Mouse (Mus musculus) heart, adult 2 months (tissue): ENCODE results near the gene Furin. TPM values are rescaled to one million over a fixed set of nuclear protein-coding genes. Genes with fewer than 3 reads are reported as not detected.

ENCODE experiments used
- DNase-seq, 2 experiments: peaks; one replicate each; pipeline ENCODE4 v3.0.0; 2021
- H3K27ac ChIP-seq: fragments of 200-600 bp; 2 replicates; pipeline ENCODE4 v1.8.1; 2022
- H3K27me3 ChIP-seq: fragments of 200-500 bp; 2 replicates; pipeline ENCODE4 v1.6.1; 2012; ENCODE audit warnings: mild to moderate bottlenecking, low read length, inconsistent platforms, mixed read lengths; ENCODE audit not compliant: control insufficient read depth, insufficient read depth
- H3K36me3 ChIP-seq: fragments of 200-500 bp; 2 replicates; pipeline ENCODE4 v1.6.1; 2012; ENCODE audit warnings: low read length, inconsistent platforms; ENCODE audit not compliant: control insufficient read depth, insufficient read depth
- H3K4me1 ChIP-seq: fragments of 200-500 bp; 2 replicates; pipeline ENCODE4 v1.6.1; 2011; ENCODE audit warnings: low read length; ENCODE audit not compliant: control insufficient read depth, insufficient read depth
- H3K4me3 ChIP-seq: fragments of 200-600 bp; 2 replicates; pipeline ENCODE4 v1.8.1; 2022
- H3K79me2 ChIP-seq: fragments of 200-500 bp; replicated peaks from 2 replicates; pipeline ENCODE4 v1.6.1; 2012; ENCODE audit warnings: mild to moderate bottlenecking, inconsistent platforms, low read length, moderate library complexity, mixed read lengths; ENCODE audit not compliant: control insufficient read depth, insufficient read depth
- H3K9ac ChIP-seq: fragments of 200-500 bp; 2 replicates; pipeline ENCODE4 v1.6.1; 2012; ENCODE audit warnings: low read depth, mild to moderate bottlenecking, control low read depth, inconsistent platforms, low read length, mixed read lengths
- CTCF ChIP-seq: fragments of 200-600 bp; IDR thresholded peaks from 2 replicates; pipeline ENCODE4 v1.8.1; 2022; ENCODE audit warnings: antibody characterized with exemption, mild to moderate bottlenecking, moderate library complexity
- EP300 ChIP-seq: fragments of 200-500 bp; IDR thresholded peaks from 2 replicates; pipeline ENCODE4 v1.6.1; 2011; ENCODE audit warnings: low read depth, low read length, control low read depth; ENCODE audit not compliant: insufficient read depth
- POLR2A ChIP-seq: fragments of 200-500 bp; IDR thresholded peaks from 2 replicates; pipeline ENCODE4 v1.6.1; 2011; ENCODE audit warnings: mild to moderate bottlenecking, low read depth, low read length, control low read depth; ENCODE audit not compliant: insufficient read depth
- WGBS: fragments of 180-500 bp; shearing (Covaris S2); methylation state at CpG from one replicate; pipeline ENCODE4 v1.1.7; 2018; 5-methylcytosine and 5-hydroxymethylcytosine counted together
- intact Hi-C: fragments of 180-260 bp; cut with DNase I; formaldehyde crosslinking; loops from one replicate; pipeline ENCODE4 v1.15.1; 2025
- polyA plus RNA-seq: library from polyadenylated mRNA; depleted of rRNA; stranded (reverse); fragments of >200 nt; gene quantifications from 2 replicates; pipeline ENCODE4 v1.2.3, GENCODE M21; 2012
- total RNA-seq, 2 experiments: library from RNA; stranded (reverse); gene quantifications; 2 replicates each; pipeline ENCODE4 v1.2.3; 2021

The Furin gene
- total and polyA plus RNA-seq, 3 experiments, result 64.9 to 129 (median 108) TPM

GRCm38 (mm10) chr7:80422759-80423480, 17.7 kb upstream of the Furin start:
- Histone ChIP-seq H3K27me3 (no peaks in the 10 kb centered on the region), H3K9ac (0 out of 2 replicates have a peak overlapping the region, but pooled peaks have one; percentile 3), H3K79me2 (no peaks in the 10 kb centered on the region), H3K4me1 (peaks cover 10% of the 10 kb centered on the region), H3K4me3 (peak overlapping the region; percentile 33), H3K36me3 (no peaks in the 10 kb centered on the region), H3K27ac (peak overlapping the region; percentile 52)
- peak; percentile 56 to 67 for DNase-seq
- TF ChIP-seq POLR2A (no peak), CTCF (peak; percentile 37), EP300 (no peak)
- 12% methylated on average over 20 of the region's 20 CpGs for WGBS
- intact Hi-C loops, result no loop called here

- no peaks in the 10 kb centered on the region for H3K79me2 ChIP-seq
- WGBS, result 96% methylated on average over 6 of the region's 6 CpGs
- no peak overlapping the region for H3K27ac ChIP-seq
Observed at GRCm38 (mm10) chr7:80421576-80421975, 16.3 kb upstream of the Furin start.

GRCm38 (mm10) chr7:80420586-80420985, 15.3 kb upstream of the Furin start:
- intact Hi-C loops, result no loop called here

More at GRCm38 (mm10) chr7:80421576-80421975, 16.3 kb upstream of the Furin start:
- peaks cover 4% of the 10 kb centered on the region for H3K4me1 ChIP-seq
- H3K27me3 ChIP-seq, result no peaks in the 10 kb centered on the region
- intact Hi-C loops, result no loop called here
- TF ChIP-seq EP300 (no peak), POLR2A (no peak), CTCF (no peak)
- no peak overlapping the region for H3K9ac ChIP-seq
- H3K4me3 ChIP-seq, result no peak overlapping the region
- DNase-seq, result no peak
- H3K36me3 ChIP-seq, result no peaks in the 10 kb centered on the region

GRCm38 (mm10) chr7:80419278-80419677, 14.0 kb upstream of the Furin start:
- H3K27ac ChIP-seq, result no peak overlapping the region
- H3K36me3 ChIP-seq, result no peaks in the 10 kb centered on the region
- H3K79me2 ChIP-seq, result no peaks in the 10 kb centered on the region
- TF ChIP-seq EP300, result no peak
- no peak for TF ChIP-seq CTCF
- no peak for TF ChIP-seq POLR2A
- DNase-seq, result no peak
- H3K9ac ChIP-seq, result no peak overlapping the region
- H3K27me3 ChIP-seq, result no peaks in the 10 kb centered on the region
- 72% methylated on average over 3 of the region's 3 CpGs for WGBS
- H3K4me3 ChIP-seq, result no peak overlapping the region
- intact Hi-C loops, result no loop called here
- H3K4me1 ChIP-seq, result peaks cover 3% of the 10 kb centered on the region; the same call in 1 of the 2 replicates

More at GRCm38 (mm10) chr7:80420586-80420985, 15.3 kb upstream of the Furin start:
- Histone ChIP-seq H3K4me3 (no peak overlapping the region), H3K79me2 (no peaks in the 10 kb centered on the region), H3K4me1 (peaks cover 3% of the 10 kb centered on the region; the same call in 1 of the 2 replicates), H3K27me3 (no peaks in the 10 kb centered on the region), H3K27ac (no peak overlapping the region), H3K9ac (no peak overlapping the region), H3K36me3 (no peaks in the 10 kb centered on the region)
- DNase-seq, result no peak
- no peak for TF ChIP-seq CTCF
- WGBS, result 71% methylated on average over 4 of the region's 4 CpGs

GRCm38 (mm10) chr7:80418036-80418435, 12.8 kb upstream of the Furin start:
- Histone ChIP-seq H3K27ac (no peak overlapping the region), H3K4me3 (no peak overlapping the region), H3K36me3 (no peaks in the 10 kb centered on the region), H3K4me1 (peaks cover 8% of the 10 kb centered on the region), H3K79me2 (no peaks in the 10 kb centered on the region), H3K27me3 (no peaks in the 10 kb centered on the region), H3K9ac (no peak overlapping the region)
- 85% methylated on average over 3 of the region's 3 CpGs for WGBS
- TF ChIP-seq CTCF (no peak), EP300 (no peak), POLR2A (no peak)
- no peak for DNase-seq
- intact Hi-C loops, result no loop called here

GRCm38 (mm10) chr7:80417601-80418000, 12.4 kb upstream of the Furin start:
- no peak for DNase-seq
- Histone ChIP-seq H3K27ac (no peak overlapping the region), H3K27me3 (no peaks in the 10 kb centered on the region), H3K4me3 (no peak overlapping the region), H3K36me3 (no peaks in the 10 kb centered on the region), H3K79me2 (no peaks in the 10 kb centered on the region), H3K9ac (no peak overlapping the region), H3K4me1 (peaks cover 6% of the 10 kb centered on the region)
- TF ChIP-seq CTCF, result no peak
- no peak for TF ChIP-seq EP300
- no peak for TF ChIP-seq POLR2A
- intact Hi-C loops, result no loop called here
